Mouse (Mus musculus) lung, adult 2 months (tissue): ENCODE data around the gene Ift172.

Source experiments
- CTCF ChIP-seq: fragments of 200-500 bp; IDR thresholded peaks from 2 replicates; pipeline ENCODE4 v1.5.1; 2011; ENCODE audit warnings: mild to moderate bottlenecking, low read length, control low read depth; ENCODE audit not compliant: insufficient read depth
- POLR2A ChIP-seq: fragments of 200-500 bp; IDR thresholded peaks from 2 replicates; pipeline ENCODE4 v1.6.1; 2011; ENCODE audit warnings: low read depth, mild to moderate bottlenecking, control low read depth, low read length, borderline replicate concordance; ENCODE audit errors: extremely low read depth

GRCm38 (mm10) chr5:31328255-31328654, 37.3 kb upstream of the Ift172 start:
- TF ChIP-seq CTCF: peak; percentile 56
- TF ChIP-seq POLR2A: no peak
